Mouse (Mus musculus) megakaryocyte, embryonic 14.5 days (primary cell): Measurements from ENCODE around the gene Rgs16. TPM values are rescaled to one million over a fixed set of nuclear protein-coding genes. Genes with fewer than 3 reads are reported as not detected.

Source experiments
- H3K27me3 ChIP-seq: replicated peaks from 2 replicates; pipeline ENCODE3; 2012; ENCODE audit warnings: inconsistent platforms
- H3K36me3 ChIP-seq: replicated peaks from 2 replicates; pipeline ENCODE3; 2012; ENCODE audit warnings: low read length, inconsistent platforms, mixed read lengths
- H3K4me1 ChIP-seq: 2 replicates; pipeline ENCODE4 v1.6.1; 2012; ENCODE audit warnings: inconsistent platforms
- H3K4me3 ChIP-seq: replicated peaks from 2 replicates; pipeline ENCODE3; 2012; ENCODE audit warnings: moderate library complexity, mild to moderate bottlenecking, inconsistent platforms
- H3K9me3 ChIP-seq: 2 replicates; pipeline ENCODE4 v1.6.1; 2012; ENCODE audit warnings: inconsistent platforms
- FLI1 ChIP-seq: IDR thresholded peaks from 2 replicates; pipeline ENCODE4 v1.6.1; 2012; ENCODE audit warnings: low read length, inconsistent platforms, mixed read lengths
- GATA1 ChIP-seq: IDR thresholded peaks from 3 replicates; pipeline ENCODE4 v1.6.1; 2012; ENCODE audit warnings: mixed read lengths, low read length, inconsistent platforms, borderline replicate concordance
- polyA plus RNA-seq: library from polyadenylated mRNA; stranded (reverse); fragments of >175 nt; gene quantifications from 2 replicates; pipeline ENCODE4 v1.2.3, GENCODE M21; 2012; ENCODE audit warnings: low replicate concordance; ENCODE audit not compliant: insufficient read depth

Rgs16 gene
- polyA plus RNA-seq, 1 experiment: not detected

DNA sequence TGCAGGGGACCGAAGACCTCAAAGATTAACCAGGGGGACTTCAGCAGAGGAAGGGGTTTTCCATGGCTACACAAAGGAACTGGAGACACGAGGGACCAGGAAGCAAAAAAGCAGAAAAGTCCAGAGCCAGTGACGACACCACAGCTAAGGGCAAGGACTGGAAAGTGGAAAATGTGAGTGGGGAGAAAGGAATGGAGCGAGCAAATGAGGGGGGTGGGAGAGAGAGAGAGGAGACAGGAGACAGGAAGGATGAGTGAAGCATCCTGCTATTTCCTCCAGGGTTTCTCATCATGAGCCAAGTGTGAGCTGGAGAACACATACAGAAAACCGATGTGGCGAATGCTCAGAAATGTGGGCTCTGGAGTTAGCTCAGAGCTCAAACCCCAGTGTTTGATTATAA lies 4.1 kb upstream of the Rgs16 start:
- Histone ChIP-seq H3K36me3 (no peaks in the 10 kb centered on the region), H3K9me3 (no peaks in the 10 kb centered on the region), H3K27me3 (peaks cover 73% of the 10 kb centered on the region), H3K4me3 (no peak overlapping the region), H3K4me1 (peaks cover 10% of the 10 kb centered on the region)
- no peak for TF ChIP-seq GATA1
- no peak for TF ChIP-seq FLI1

DNA sequence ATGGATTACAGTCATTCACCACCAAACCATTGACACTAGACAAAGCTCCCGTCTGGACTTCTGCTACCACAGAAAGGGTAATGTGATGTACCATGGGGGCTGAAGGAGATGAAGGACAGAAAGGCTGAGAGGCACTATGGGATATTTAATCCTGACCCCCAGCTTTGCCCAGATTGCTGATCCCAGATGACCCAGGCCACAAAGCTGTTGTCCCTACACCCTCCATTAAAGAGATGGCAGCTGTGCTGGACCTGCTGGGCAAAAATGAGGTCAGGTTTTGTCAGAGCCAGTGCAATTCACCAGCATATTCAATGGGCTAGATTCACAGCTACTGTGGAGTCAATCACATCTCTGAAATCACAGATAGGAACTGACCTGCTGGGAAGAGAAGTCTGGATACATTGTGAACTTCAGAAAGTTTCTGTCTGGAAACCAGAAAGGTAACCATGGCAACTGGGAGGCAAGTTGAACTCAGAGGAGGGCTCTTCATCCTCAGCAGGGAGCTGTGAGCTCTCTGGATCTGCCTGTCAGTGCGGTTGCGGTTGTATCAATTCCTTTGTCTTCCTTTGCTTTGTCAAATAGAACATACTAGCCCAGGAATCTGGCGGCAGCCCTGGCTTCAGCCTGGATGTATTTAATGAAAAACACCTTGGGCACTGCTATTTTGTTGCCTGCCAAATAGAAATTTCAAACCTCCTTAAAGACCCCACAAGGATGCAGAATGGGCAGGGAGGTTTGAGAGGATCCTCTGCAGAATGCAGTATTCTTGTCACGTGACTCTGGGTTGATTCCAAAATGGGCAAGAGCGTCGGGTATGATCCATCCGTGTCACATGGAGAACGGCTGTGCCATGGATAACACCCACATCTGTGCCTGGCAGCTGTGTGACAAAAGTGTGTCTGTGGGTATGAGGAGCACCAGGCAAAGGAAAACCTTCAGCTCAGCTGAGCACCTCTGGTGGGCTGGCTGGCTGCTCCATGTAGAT lies 2.8 kb upstream of the Rgs16 start:
- Histone ChIP-seq H3K4me3 (no peak overlapping the region), H3K4me1 (peaks cover 15% of the 10 kb centered on the region), H3K36me3 (no peaks in the 10 kb centered on the region), H3K9me3 (no peaks in the 10 kb centered on the region), H3K27me3 (peaks cover 80% of the 10 kb centered on the region)
- TF ChIP-seq FLI1 (no peak), GATA1 (no peak)

DNA sequence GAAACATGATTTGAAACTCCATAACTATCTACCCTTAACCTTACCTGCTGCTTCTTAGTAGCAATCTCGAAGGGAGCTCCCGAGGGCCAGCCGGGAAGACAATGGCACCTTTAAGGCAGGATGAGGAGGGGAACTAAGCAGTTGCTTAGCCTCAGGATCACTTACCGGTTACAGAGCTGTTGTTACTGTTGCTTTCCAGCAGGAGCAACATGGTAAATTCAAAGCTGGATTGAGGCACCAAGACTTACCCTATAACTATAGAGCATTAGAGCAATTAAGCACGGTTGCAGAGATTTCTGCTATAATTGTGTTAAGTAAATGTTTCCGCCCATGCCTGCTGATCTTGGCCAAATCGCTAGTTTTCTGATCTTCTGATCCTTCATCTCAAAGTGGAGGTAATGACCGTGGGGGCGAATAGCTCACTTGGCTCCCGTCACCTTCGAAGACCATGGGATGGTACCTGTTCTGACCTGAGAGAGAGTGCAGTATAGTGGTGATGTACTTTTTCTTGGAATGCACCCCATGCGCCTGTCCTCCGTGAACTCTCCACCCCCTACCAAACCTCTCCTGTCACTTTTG lies 623 bp upstream of the Rgs16 start:
- Histone ChIP-seq H3K4me3 (peak overlapping the region; percentile 53), H3K36me3 (no peaks in the 10 kb centered on the region), H3K27me3 (peaks cover 77% of the 10 kb centered on the region), H3K9me3 (no peaks in the 10 kb centered on the region), H3K4me1 (peaks cover 26% of the 10 kb centered on the region)
- no peak for TF ChIP-seq GATA1
- no peak for TF ChIP-seq FLI1

DNA sequence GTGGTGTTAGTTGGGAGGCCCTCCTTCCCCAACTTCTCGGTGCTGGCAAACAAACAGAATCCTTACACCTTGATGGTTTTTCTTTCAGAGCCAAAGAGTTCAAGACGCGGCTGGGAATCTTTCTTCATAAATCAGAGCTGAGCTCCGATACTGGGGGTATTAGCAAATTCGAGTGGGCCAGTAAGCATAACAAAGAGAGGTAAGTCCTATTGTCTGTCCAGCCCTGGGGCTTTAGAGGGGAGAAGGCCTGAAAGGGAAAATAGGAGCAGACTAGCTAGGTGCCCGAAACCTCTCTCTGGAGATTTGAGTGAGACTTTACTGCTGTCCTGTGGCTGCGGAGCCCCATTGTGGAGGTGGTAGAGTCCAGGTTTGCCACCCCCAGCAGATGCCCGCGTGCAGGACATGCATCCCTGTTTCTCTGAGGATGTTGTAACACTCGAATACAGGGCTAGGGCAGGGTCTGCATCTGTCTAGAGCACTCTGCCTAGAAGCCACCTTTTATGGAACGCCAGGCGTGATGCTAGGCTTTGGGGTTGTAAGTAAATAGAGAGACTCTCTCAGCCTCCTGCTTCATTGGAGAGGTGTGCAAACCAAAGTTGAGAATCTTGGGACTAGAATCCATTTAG lies 739 bp downstream of the Rgs16 start:
- Histone ChIP-seq H3K9me3 (no peaks in the 10 kb centered on the region), H3K27me3 (peaks cover 63% of the 10 kb centered on the region), H3K4me1 (peaks cover 26% of the 10 kb centered on the region), H3K4me3 (peak overlapping the region; percentile 18), H3K36me3 (no peaks in the 10 kb centered on the region)
- no peak for TF ChIP-seq GATA1
- TF ChIP-seq FLI1: no peak

DNA sequence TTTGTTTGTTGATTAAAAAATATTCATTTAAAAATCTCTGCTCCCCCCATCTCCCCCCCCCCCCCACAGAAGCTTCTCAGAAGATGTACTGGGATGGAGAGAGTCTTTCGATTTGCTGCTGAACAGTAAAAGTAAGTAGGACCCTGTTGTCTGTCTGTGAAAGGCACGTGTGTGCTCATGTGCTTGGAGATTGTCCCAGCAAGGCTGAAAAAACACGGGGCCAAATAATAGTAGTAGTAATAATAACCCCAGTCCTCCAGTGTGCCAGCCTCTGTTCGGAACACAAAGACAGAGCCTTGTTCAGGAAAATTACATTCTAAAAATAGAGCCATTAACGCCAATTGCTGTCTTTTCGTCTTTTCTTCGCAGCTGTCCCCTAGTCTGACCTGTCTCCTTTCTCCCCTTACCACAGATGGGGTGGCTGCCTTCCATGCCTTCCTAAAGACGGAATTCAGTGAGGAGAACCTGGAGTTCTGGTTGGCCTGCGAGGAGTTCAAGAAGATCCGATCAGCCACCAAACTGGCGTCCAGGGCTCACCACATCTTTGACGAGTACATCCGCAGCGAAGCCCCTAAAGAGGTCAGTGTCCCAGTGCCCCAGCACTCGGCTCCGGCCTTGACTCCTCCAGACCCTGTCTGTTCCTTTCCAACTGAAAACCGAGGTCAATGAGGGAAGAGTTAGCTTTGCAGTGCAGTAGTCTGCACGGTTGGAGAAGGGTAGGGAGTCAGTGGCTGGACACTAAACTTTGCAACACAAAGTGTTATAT lies 1.6 kb downstream of the Rgs16 start:
- Histone ChIP-seq H3K36me3 (no peaks in the 10 kb centered on the region), H3K4me1 (peaks cover 33% of the 10 kb centered on the region), H3K4me3 (no peak overlapping the region), H3K9me3 (no peaks in the 10 kb centered on the region), H3K27me3 (peaks cover 58% of the 10 kb centered on the region)
- TF ChIP-seq FLI1 (no peak), GATA1 (no peak)

DNA sequence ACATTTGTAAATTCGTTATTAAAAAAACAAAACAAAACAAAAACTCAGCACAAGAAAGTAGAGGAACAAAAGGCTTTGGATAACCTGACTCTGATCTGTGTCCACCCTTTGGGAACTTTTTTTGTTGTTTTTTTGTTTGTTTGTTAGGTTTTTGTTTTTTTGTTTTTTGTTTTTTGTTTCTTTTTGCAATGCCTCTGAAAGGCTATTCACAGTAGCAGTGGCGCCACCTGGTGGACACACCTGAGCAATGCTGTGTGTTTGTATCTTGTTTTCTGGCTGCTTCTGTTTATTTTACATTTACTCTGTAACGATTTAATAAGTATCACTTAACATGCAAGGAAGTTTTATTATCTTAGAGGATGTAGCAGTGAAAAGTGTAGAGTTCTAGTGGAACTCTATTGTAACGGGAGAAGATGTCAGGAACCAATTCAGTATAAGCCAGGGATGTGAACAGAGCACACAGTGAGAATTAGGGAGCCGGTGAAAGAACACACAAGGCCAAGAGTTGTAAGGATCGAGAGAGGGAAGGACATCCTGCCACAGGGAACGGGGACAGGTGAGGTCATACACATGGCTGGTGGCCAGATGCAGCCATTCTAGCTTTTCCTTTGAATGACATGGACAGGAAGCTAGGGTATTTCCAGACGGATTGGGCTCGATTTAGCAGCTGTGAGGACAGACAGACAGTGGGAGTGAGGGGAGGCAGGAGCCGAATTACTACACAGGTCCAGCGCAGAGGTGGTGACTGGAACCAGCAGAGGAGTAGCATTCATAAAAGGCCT lies 2.4 kb downstream of the Rgs16 start:
- Histone ChIP-seq H3K36me3 (no peaks in the 10 kb centered on the region), H3K4me1 (peaks cover 41% of the 10 kb centered on the region), H3K27me3 (peaks cover 50% of the 10 kb centered on the region), H3K4me3 (peak overlapping the region; percentile 64), H3K9me3 (no peaks in the 10 kb centered on the region)
- TF ChIP-seq FLI1: no peak
- TF ChIP-seq GATA1: no peak

DNA sequence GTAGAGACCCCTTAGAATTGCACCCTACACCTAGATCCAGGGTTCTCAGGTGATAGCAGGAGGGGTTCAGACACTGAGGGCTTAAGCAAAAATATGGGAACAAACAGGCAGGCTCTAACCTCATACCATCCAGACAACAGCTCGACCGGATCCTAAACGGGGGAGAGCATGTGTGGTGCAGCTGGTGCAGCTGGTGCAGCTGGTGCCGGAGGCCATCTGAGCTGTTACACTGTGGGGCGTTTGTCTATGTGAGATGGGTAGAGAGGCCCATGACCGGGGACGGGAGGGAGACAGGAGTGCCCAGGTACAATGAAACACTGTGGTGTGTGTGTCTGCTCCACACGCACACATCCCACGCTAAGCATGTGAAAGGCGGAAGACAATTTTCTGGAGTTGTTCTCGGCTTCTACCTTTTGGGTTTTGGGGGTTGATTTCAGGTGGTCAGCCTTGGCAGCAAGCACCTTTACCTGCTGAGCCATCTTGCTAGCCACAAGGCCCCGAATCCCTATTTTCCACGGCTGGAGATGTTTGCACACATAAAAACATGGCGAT lies 6.0 kb downstream of the Rgs16 start:
- H3K4me3 ChIP-seq: peak overlapping the region; percentile 71
- TF ChIP-seq GATA1 (no peak), FLI1 (no peak)
- no peaks in the 10 kb centered on the region for H3K9me3 ChIP-seq
- H3K27me3 ChIP-seq: peaks cover 14% of the 10 kb centered on the region
- peaks cover 62% of the 10 kb centered on the region for H3K4me1 ChIP-seq
- no peaks in the 10 kb centered on the region for H3K36me3 ChIP-seq

DNA sequence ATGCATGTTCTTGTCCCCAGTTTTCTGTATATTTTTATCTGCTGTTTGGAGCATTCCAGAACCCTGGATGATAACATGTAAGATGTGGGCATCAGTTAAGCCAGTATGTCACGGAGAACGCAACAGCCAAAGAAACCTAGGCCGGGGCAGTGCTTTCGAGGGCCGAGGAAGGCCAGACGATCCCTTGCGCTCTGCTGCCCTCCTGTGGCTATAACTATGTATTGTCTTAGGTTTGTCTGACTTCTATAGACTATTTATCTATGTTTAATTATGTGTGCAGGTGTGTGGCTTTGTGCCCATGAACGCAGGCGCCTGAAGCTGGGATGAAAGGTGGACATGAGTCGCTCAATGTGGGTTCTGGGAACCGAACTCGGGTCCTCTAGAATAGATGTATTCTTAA lies 6.6 kb downstream of the Rgs16 start:
- Histone ChIP-seq H3K4me1 (peaks cover 67% of the 10 kb centered on the region), H3K36me3 (no peaks in the 10 kb centered on the region), H3K27me3 (peaks cover 10% of the 10 kb centered on the region), H3K9me3 (no peaks in the 10 kb centered on the region), H3K4me3 (peak overlapping the region; percentile 71)
- TF ChIP-seq GATA1: no peak
- TF ChIP-seq FLI1: no peak
